ENCODE assay signal across 8 mouse cellular contexts in the genomic region with DNA sequence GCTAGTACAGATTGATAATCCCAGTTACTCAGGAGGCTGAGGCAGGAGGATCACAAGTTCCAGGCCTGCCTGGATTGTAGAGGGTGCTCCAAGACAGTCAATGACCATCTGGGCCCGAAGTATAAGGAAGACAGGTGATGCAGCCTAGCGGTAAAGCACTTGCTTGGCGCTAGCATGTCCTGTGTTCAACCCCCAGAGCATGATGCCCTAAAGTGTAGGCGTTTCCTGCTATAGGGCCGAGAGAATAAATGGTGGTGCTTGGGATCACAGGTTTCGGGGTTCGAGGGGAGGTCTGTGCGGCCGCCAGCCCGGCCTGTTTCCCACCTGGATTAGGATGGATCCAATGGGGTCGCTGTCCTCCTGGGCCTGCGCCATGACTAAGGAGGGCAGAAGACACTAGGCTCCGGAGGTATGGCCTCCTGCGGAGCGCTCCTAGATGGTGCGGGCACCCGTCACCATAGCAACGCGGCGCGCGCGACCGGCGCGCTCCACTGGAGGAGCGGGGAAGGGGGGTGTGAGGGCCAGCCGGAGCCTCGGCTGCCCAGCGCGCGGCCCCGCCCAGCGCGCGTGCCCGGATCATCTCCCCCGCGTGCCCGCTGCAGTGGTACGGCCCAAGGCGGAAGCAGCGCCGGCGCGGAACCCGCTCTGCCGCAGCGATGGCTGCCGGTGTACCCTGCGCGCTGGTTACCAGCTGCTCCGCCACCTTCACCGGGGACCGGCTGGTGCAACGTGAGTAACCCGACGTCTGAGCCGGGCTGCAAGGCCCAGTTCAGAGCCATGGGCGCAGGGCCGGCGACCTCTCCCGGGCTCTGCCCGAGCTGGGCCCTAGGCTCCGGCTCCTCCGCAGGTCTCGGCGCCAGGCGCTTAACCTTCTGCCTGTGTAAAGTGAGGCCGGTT. TPM values are rescaled to one million over a fixed set of nuclear protein-coding genes. Genes with fewer than 3 reads are reported as not detected.
A peak's percentile ranks its signal among the peaks of the same experiment; 100 is the strongest.
DNase-seq lines count a peak whose midpoint lies in the region; ATAC-seq lines count a peak whose summit lies in the region.

TSS of gene Iqch (minus strand) at position 451 of the 897 bp plus-strand sequence.
TSS of gene Aagab (plus strand) at position 618 of the 897 bp plus-strand sequence.

- H3K36me3 ChIP-seq in intestine, embryonic 16.5 days (ENCODE audit: control insufficient read depth, insufficient read depth, low read length) = no peaks in the 10 kb centered on the region
- no peaks in the 10 kb centered on the region for H3K36me3 ChIP-seq in midbrain, embryonic 10.5 days

- peak within 1 kb of the TSS; percentile 54 for H3K4me2 ChIP-seq in intestine, embryonic 16.5 days (ENCODE audit: low read depth, low read length)

- whole genome bisulfite sequencing in intestine, embryonic 16.5 days = 2% methylated on average over 70 of the region's 70 CpGs
- 2% methylated on average over 70 of the region's 70 CpGs for WGBS in midbrain, embryonic 10.5 days

- intact Hi-C loops in left cerebral cortex, postnatal 36 days (cut with DNase I) = loop anchor here (5.0 kb wide), 1 partner anchor 465 kb away; no protein-coding TSS in a partner anchor

- peak; percentile 99 for ATAC-seq in intestine, embryonic 16.5 days

- peak within 1 kb of the TSS; percentile 66 for H3K27ac ChIP-seq in intestine, embryonic 16.5 days (ENCODE audit: low read length)
- H3K27ac ChIP-seq in midbrain, embryonic 10.5 days (replicated peaks) = peak within 1 kb of the TSS; percentile 93

- peak within 1 kb of the TSS; percentile 97 for H3K4me3 ChIP-seq in intestine, embryonic 16.5 days (ENCODE audit: low read length)
- peak within 1 kb of the TSS; percentile 94 for H3K4me3 ChIP-seq in midbrain, embryonic 10.5 days

- peak within 1 kb of the TSS; percentile 87 for H3K9ac ChIP-seq in intestine, embryonic 16.5 days (ENCODE audit: low read depth, low read length)

- no peaks in the 10 kb centered on the region for H3K9me3 ChIP-seq in intestine, embryonic 16.5 days (ENCODE audit: control insufficient read depth, low read length)
- H3K9me3 ChIP-seq in midbrain, embryonic 10.5 days (replicated peaks) = no peaks in the 10 kb centered on the region

- H3K27me3 ChIP-seq in intestine, embryonic 16.5 days (replicated peaks; ENCODE audit: control insufficient read depth, insufficient read depth, low read length) = no peaks in the 10 kb centered on the region
- H3K27me3 ChIP-seq in midbrain, embryonic 10.5 days (ENCODE audit: low read depth, poor library complexity, severe bottlenecking) = no peaks in the 10 kb centered on the region; the same call in 1 of the 2 replicates

- peak; percentile 98 for DNase-seq in adrenal gland, postnatal 10 days
- peak; percentile 98 for DNase-seq in embryo, embryonic 9.5 days (ENCODE audit: extremely low spot score)
- peak; percentile 92 to 95 for DNase-seq in gastrocnemius, postnatal 4 days (ENCODE audit: low spot score in 2 of 2)
- DNase-seq in left cerebral cortex, postnatal 36 days (ENCODE audit: low spot score in 2 of 2) = peak; percentile 97 to 98
- DNase-seq in midbrain, embryonic 10.5 days (ENCODE audit: low spot score) = peak; percentile 97
- peak; percentile 93 to 94 for DNase-seq in right cerebral cortex, postnatal 36 days (ENCODE audit: low spot score in 2 of 2)
- DNase-seq in urinary bladder, postnatal 4 days (ENCODE audit: low spot score in 2 of 2) = peak; percentile 94 to 95

- peaks cover 11% of the 10 kb centered on the region for H3K4me1 ChIP-seq in intestine, embryonic 16.5 days (ENCODE audit: control insufficient read depth, insufficient read depth, low read length)
- peaks cover 30% of the 10 kb centered on the region for H3K4me1 ChIP-seq in midbrain, embryonic 10.5 days

RNA-seq across cellular contexts. Expression of gene Iqch, which starts in this region (rescaled TPM):
- total RNA-seq in adrenal gland, postnatal 10 days (2021) = under 1 TPM; 0.18 TPM
- not detected for total RNA-seq in gastrocnemius, postnatal 4 days (2021)
- polyA plus RNA-seq in intestine, embryonic 16.5 days (2015; fragmentation: Nextera tagmentation; extraction: Ambion mirVana) = 0.06 TPM in 1 of 2 replicates, not detected in the other
- total RNA-seq in left cerebral cortex, postnatal 36 days (2021) = under 1 TPM in 1 of 2 experiments, not detected in 1; 0.14 TPM
- polyA plus RNA-seq in midbrain, embryonic 10.5 days (2016; fragmentation: Nextera tagmentation; extraction: Ambion mirVana) = 0.10 TPM in 2 replicates

RNA-seq across cellular contexts. Expression of gene Aagab, which starts in this region (rescaled TPM):
- 10 to 100 TPM; 22.0 to 24.3 TPM for total RNA-seq in adrenal gland, postnatal 10 days (2021)
- total RNA-seq in gastrocnemius, postnatal 4 days (2021) = 10 to 100 TPM; 10.8 to 13.4 TPM
- polyA plus RNA-seq in intestine, embryonic 16.5 days (2015; fragmentation: Nextera tagmentation; extraction: Ambion mirVana) = 27.8 and 28.1 TPM in 2 replicates
- 10 to 100 TPM; 44.8 to 51.7 TPM for total RNA-seq in left cerebral cortex, postnatal 36 days (2021)
- polyA plus RNA-seq in midbrain, embryonic 10.5 days (2016; fragmentation: Nextera tagmentation; extraction: Ambion mirVana) = 53.3 and 54.5 TPM in 2 replicates

Comparison
In these comparisons a context has a peak if more than half of its experiments do, and no peak if none do; other contexts are left out.
1. Peak in every context shown above with its lines: DNase-seq, ATAC-seq, H3K4me3 ChIP-seq and H3K27ac ChIP-seq.